Mouse (Mus musculus) ES-E14 (cell line): ENCODE data around the gene Sirt4.

Experiments
- CHD2 ChIP-seq: IDR thresholded peaks from 2 replicates; pipeline ENCODE4 v1.6.1; 2014; ENCODE audit warnings: mild to moderate bottlenecking, low read depth, low read length, inconsistent platforms
- HCFC1 ChIP-seq: IDR thresholded peaks from 2 replicates; pipeline ENCODE4 v1.6.1; 2012; ENCODE audit warnings: low read length, inconsistent platforms, borderline replicate concordance; ENCODE audit not compliant: insufficient read depth
- MAFK ChIP-seq: IDR thresholded peaks from 2 replicates; pipeline ENCODE4 v1.6.1; 2014; ENCODE audit warnings: mild to moderate bottlenecking, low read depth, low read length, inconsistent platforms; ENCODE audit not compliant: insufficient read depth
- ZC3H11A ChIP-seq: IDR thresholded peaks from 2 replicates; pipeline ENCODE4 v1.6.1; 2012; ENCODE audit warnings: low read depth, mild to moderate bottlenecking, inconsistent platforms, low read length, borderline replicate concordance
- ZNF384 ChIP-seq: IDR thresholded peaks from 2 replicates; pipeline ENCODE4 v1.6.1; 2012; ENCODE audit warnings: low read depth, low read length, inconsistent platforms

GRCm38 (mm10) chr5:115516908-115517307 is 32.4 kb upstream of the Sirt4 start:
- TF ChIP-seq HCFC1, result no peak
- no peak for TF ChIP-seq ZNF384
- TF ChIP-seq ZC3H11A, result no peak
- TF ChIP-seq MAFK, result no peak
- TF ChIP-seq CHD2, result no peak
